Mouse (Mus musculus) gastrocnemius, postnatal 36 days (tissue): ENCODE measurements around the gene Clip3. TPM values are rescaled to one million over a fixed set of nuclear protein-coding genes. Genes with fewer than 3 reads are reported as not detected.

Experiments
- total RNA-seq, 2 experiments: library from RNA; stranded (reverse); gene quantifications; 2 replicates each; pipeline ENCODE4 v1.2.3; 2021

Gene Clip3
- total RNA-seq, 2 experiments from 2014 or later: 4.5 to 5.6 TPM

Other genes starting within 250 kb of the Clip3 start
- 1 to 10 TPM; 1.6 to 1.9 TPM for gene Zfp14, start 240.3 kb upstream of the Clip3 start, total RNA-seq
- 1 to 10 TPM; 1.4 to 1.7 TPM for gene Zfp82, start 218.8 kb upstream of the Clip3 start, total RNA-seq
- not detected for gene Gm26920, start 201.3 kb upstream of the Clip3 start, total RNA-seq
- gene Zfp566, start 201.2 kb upstream of the Clip3 start, total RNA-seq: 1 to 10 TPM; 1.8 to 2.9 TPM
- gene Zfp260, start 197.0 kb upstream of the Clip3 start, total RNA-seq: 10 to 100 TPM; 25.9 to 28.9 TPM
- under 1 TPM; 0.59 to 0.99 TPM for gene Zfp382, start 169.8 kb upstream of the Clip3 start, total RNA-seq
- gene Zfp146, start 122.0 kb upstream of the Clip3 start, total RNA-seq: 10 to 100 TPM; 19.2 to 23.6 TPM
- 1,000 to 10,000 TPM in 1 of 2 experiments, 100 to 1,000 TPM in 1; 976 to 1,017 TPM for gene Cox7a1, start 107.6 kb upstream of the Clip3 start, total RNA-seq
- 100 to 1,000 TPM; 188 to 196 TPM for gene Capns1, start 92.9 kb upstream of the Clip3 start, total RNA-seq
- 10 to 100 TPM; 53.9 to 58.8 TPM for gene Polr2i, start 59.8 kb upstream of the Clip3 start, total RNA-seq
- 10 to 100 TPM; 29.9 to 30.0 TPM for gene Tbcb, start 59.5 kb upstream of the Clip3 start, total RNA-seq
- not detected for gene Ovol3, start 56.0 kb upstream of the Clip3 start, total RNA-seq
- under 1 TPM in 1 of 2 experiments, not detected in 1; 0.25 TPM for gene Thap8, start 11.6 kb upstream of the Clip3 start, total RNA-seq
- 1 to 10 TPM; 2.2 to 2.7 TPM for gene Wdr62, start 11.3 kb upstream of the Clip3 start, total RNA-seq
- 10 to 100 TPM; 18.3 to 18.4 TPM for gene Alkbh6, start 17.0 kb downstream of the Clip3 start, total RNA-seq
- gene Syne4, start 23.1 kb downstream of the Clip3 start, total RNA-seq: 1 to 10 TPM in 1 of 2 experiments, not detected in 1; 1.9 TPM
- gene E130208F15Rik, start 30.0 kb downstream of the Clip3 start, total RNA-seq: under 1 TPM; 0.48 to 0.72 TPM
- 1 to 10 TPM; 6.9 to 7.3 TPM for gene Sdhaf1, start 32.2 kb downstream of the Clip3 start, total RNA-seq
- 1 to 10 TPM; 2.9 to 3.2 TPM for gene Lrfn3, start 71.0 kb downstream of the Clip3 start, total RNA-seq
- 1 to 10 TPM; 2.9 to 5.7 TPM for gene Tyrobp, start 122.0 kb downstream of the Clip3 start, total RNA-seq
- gene Hcst, start 128.1 kb downstream of the Clip3 start, total RNA-seq: under 1 TPM in 1 of 2 experiments, not detected in 1; 0.86 TPM
- under 1 TPM; 0.12 to 0.20 TPM for gene Nfkbid, start 130.0 kb downstream of the Clip3 start, total RNA-seq
- 1 to 10 TPM in 1 of 2 experiments, under 1 TPM in 1; 0.62 to 1.0 TPM for gene Aplp1, start 153.8 kb downstream of the Clip3 start, total RNA-seq
- not detected for gene Kirrel2, start 166.0 kb downstream of the Clip3 start, total RNA-seq
- gene Nphs1, start 166.6 kb downstream of the Clip3 start, total RNA-seq: not detected
- gene Prodh2, start 201.9 kb downstream of the Clip3 start, total RNA-seq: not detected
- 1 to 10 TPM in 1 of 2 experiments, under 1 TPM in 1; 0.49 to 1.0 TPM for gene Arhgap33, start 243.3 kb downstream of the Clip3 start, total RNA-seq